Mouse (Mus musculus) ovary, adult 18-20 months (tissue): ENCODE measurements at regions not wholly inside any gene's neighbourhood (a gene's known extent, or its start where the extent isn't known, plus 50 kb on each side); places are given as distances from the start of the nearest gene placed in this dataset.
A peak's percentile ranks its signal among the peaks of the same experiment; 100 is the strongest.

Source experiments
- DNase-seq: peaks from one replicate; pipeline ENCODE4 v3.0.0; 2022; ENCODE audit warnings: low spot score, mixed read lengths

- no peak for DNase-seq
Measured at GRCm38 (mm10) chr11:17759224-17759623, 194.5 kb downstream of the Etaa1 start.

GRCm38 (mm10) chr11:17763411-17763810, 190.3 kb downstream of the Etaa1 start:
- no peak for DNase-seq

GRCm38 (mm10) chr11:17764146-17764545, 189.5 kb downstream of the Etaa1 start:
- no peak for DNase-seq

- DNase-seq: peak; percentile 81
Measured at GRCm38 (mm10) chr11:17768345-17768759, 185.3 kb downstream of the Etaa1 start.

GRCm38 (mm10) chr11:17768837-17769466, 184.7 kb downstream of the Etaa1 start:
- no peak for DNase-seq

- DNase-seq: no peak
Measured at GRCm38 (mm10) chr11:17797632-17798031, 156.0 kb downstream of the Etaa1 start.

GRCm38 (mm10) chr11:17807851-17808250, 145.8 kb downstream of the Etaa1 start:
- no peak for DNase-seq

GRCm38 (mm10) chr11:17811829-17812559, 141.7 kb downstream of the Etaa1 start:
- no peak for DNase-seq

GRCm38 (mm10) chr11:17842642-17843041, 111.0 kb downstream of the Etaa1 start:
- DNase-seq: no peak

GRCm38 (mm10) chr11:17852405-17852804, 101.3 kb downstream of the Etaa1 start:
- no peak for DNase-seq

GRCm38 (mm10) chr11:17853246-17853804, 100.3 kb downstream of the Etaa1 start:
- DNase-seq: no peak

- no peak for DNase-seq
Measured at GRCm38 (mm10) chr11:17853832-17854231, 99.8 kb downstream of the Etaa1 start.

- DNase-seq: no peak
Measured at GRCm38 (mm10) chr11:17859364-17860131, 94.1 kb downstream of the Etaa1 start.

GRCm38 (mm10) chr11:17864833-17865397, 88.8 kb downstream of the Etaa1 start:
- no peak for DNase-seq

- no peak for DNase-seq
Measured at GRCm38 (mm10) chr11:17870690-17871089, 83.0 kb downstream of the Etaa1 start.

GRCm38 (mm10) chr11:17871920-17872319, 81.8 kb downstream of the Etaa1 start:
- DNase-seq: no peak

- no peak for DNase-seq
Measured at GRCm38 (mm10) chr11:17883276-17883675, 70.4 kb downstream of the Etaa1 start.
